Mouse (Mus musculus) MEL (cell line): ENCODE measurements at regions not wholly inside any gene's neighbourhood (a gene's known extent, or its start where the extent isn't known, plus 50 kb on each side); places are given as distances from the start of the nearest gene placed in this dataset.

Experiments
- DNase-seq: peaks from one replicate; pipeline ENCODE4 v3.0.0; 2011; ENCODE audit warnings: low read depth, low spot score
- H3K27ac ChIP-seq: 2 replicates; pipeline ENCODE4 v1.5.1; 2012; ENCODE audit warnings: low read depth, mild to moderate bottlenecking, control low read depth, low read length, moderate library complexity; ENCODE audit not compliant: control insufficient read depth
- H3K27me3 ChIP-seq, 2 experiments: fragments of 150-350 bp in 1 of 2; sonication (generic) in 1 of 2; 2 replicates each; pipeline ENCODE4 v1.6.1; 2012; ENCODE audit warnings: low read length in 2 of 2, mild to moderate bottlenecking in 2 of 2, improper control_type of control experiment in 1 of 2, moderate library complexity in 1 of 2; ENCODE audit not compliant: insufficient read depth in 2 of 2, control insufficient read depth in 1 of 2
- H3K36me3 ChIP-seq, 2 experiments: 2 replicates each; pipeline ENCODE4 v1.6.1; 2012 to 2014; ENCODE audit warnings: low read length in 2 of 2, improper control_type of control experiment in 1 of 2, inconsistent platforms in 1 of 2, mild to moderate bottlenecking in 1 of 2; ENCODE audit not compliant: insufficient read depth in 2 of 2, control insufficient read depth in 1 of 2
- H3K4me1 ChIP-seq, 2 experiments: fragments of 150-350 bp in 1 of 2; sonication (generic) in 1 of 2; 2 replicates each; pipeline ENCODE4 v1.6.1; 2012; ENCODE audit warnings: low read length in 2 of 2, improper control_type of control experiment in 1 of 2, mild to moderate bottlenecking in 1 of 2; ENCODE audit not compliant: insufficient read depth in 2 of 2, control insufficient read depth in 1 of 2
- H3K4me3 ChIP-seq, 2 experiments: fragments of 150-350 bp in 1 of 2; sonication (generic) in 1 of 2; 2 replicates each; pipeline ENCODE4 v1.5.1; 2012; ENCODE audit warnings: low read depth in 2 of 2, low read length in 2 of 2, mild to moderate bottlenecking in 2 of 2, moderate library complexity in 2 of 2, control low read depth in 1 of 2, improper control_type of control experiment in 1 of 2; ENCODE audit not compliant: control insufficient read depth in 1 of 2, insufficient read depth in 1 of 2
- H3K79me2 ChIP-seq: 2 replicates; pipeline ENCODE4 v1.6.1; 2012; ENCODE audit warnings: mild to moderate bottlenecking, low read length, moderate library complexity; ENCODE audit not compliant: control insufficient read depth, poor library complexity, insufficient read depth
- H3K9ac ChIP-seq: 2 replicates; pipeline ENCODE4 v1.6.1; 2012; ENCODE audit warnings: low read depth, mild to moderate bottlenecking, control low read depth, low read length, moderate library complexity; ENCODE audit not compliant: control insufficient read depth, poor library complexity, severe bottlenecking
- H3K9me3 ChIP-seq: fragments of 150-350 bp; sonication (generic); replicated peaks from 2 replicates; pipeline ENCODE4 v1.6.1; 2012; ENCODE audit warnings: mild to moderate bottlenecking, low read length, improper control_type of control experiment, moderate library complexity; ENCODE audit not compliant: insufficient read depth
- BHLHE40 ChIP-seq: IDR thresholded peaks from 2 replicates; pipeline ENCODE4 v1.6.1; 2012; ENCODE audit warnings: low read depth, mild to moderate bottlenecking, inconsistent platforms, low read length, improper control_type of control experiment, borderline replicate concordance
- CHD1 ChIP-seq: IDR thresholded peaks from 2 replicates; pipeline ENCODE4 v1.6.1; 2012; ENCODE audit warnings: low read depth, mild to moderate bottlenecking, inconsistent platforms, low read length, improper control_type of control experiment
- E2F4 ChIP-seq: IDR thresholded peaks from 2 replicates; pipeline ENCODE4 v1.6.1; 2011; ENCODE audit warnings: low read depth, low read length, improper control_type of control experiment, borderline replicate concordance
- ELF1 ChIP-seq: IDR thresholded peaks from 2 replicates; pipeline ENCODE4 v1.6.1; 2014; ENCODE audit warnings: low read depth, mild to moderate bottlenecking, inconsistent platforms, low read length, improper control_type of control experiment, moderate library complexity
- ETS1 ChIP-seq: IDR thresholded peaks from 2 replicates; pipeline ENCODE4 v1.6.1; 2012; ENCODE audit warnings: low read depth, mild to moderate bottlenecking, inconsistent platforms, low read length, improper control_type of control experiment, moderate library complexity
- HCFC1 ChIP-seq: IDR thresholded peaks from 2 replicates; pipeline ENCODE4 v1.6.1; 2012; ENCODE audit warnings: low read depth, mild to moderate bottlenecking, inconsistent platforms, low read length, improper control_type of control experiment, moderate library complexity
- JUND ChIP-seq: IDR thresholded peaks from 2 replicates; pipeline ENCODE4 v1.6.1; 2011; ENCODE audit warnings: low read depth, mild to moderate bottlenecking, improper control_type of control experiment, low read length
- KAT2A ChIP-seq: conservative IDR thresholded peaks from 2 replicates; pipeline ENCODE4 v1.6.1; 2012; ENCODE audit warnings: low read depth, low read length, improper control_type of control experiment, inconsistent platforms
- MAFK ChIP-seq: IDR thresholded peaks from 2 replicates; pipeline ENCODE4 v1.6.1; 2011; ENCODE audit warnings: low read depth, mild to moderate bottlenecking, low read length, improper control_type of control experiment, borderline replicate concordance
- MAX ChIP-seq: IDR thresholded peaks from 2 replicates; pipeline ENCODE4 v1.6.1; 2011; ENCODE audit warnings: low read length, improper control_type of control experiment
- MAZ ChIP-seq: IDR thresholded peaks from 2 replicates; pipeline ENCODE4 v1.6.1; 2012; ENCODE audit warnings: low read depth, mild to moderate bottlenecking, inconsistent platforms, low read length, improper control_type of control experiment
- MEF2A ChIP-seq: IDR thresholded peaks from 2 replicates; pipeline ENCODE4 v1.6.1; 2014; ENCODE audit warnings: low read depth, mild to moderate bottlenecking, inconsistent platforms, low read length, improper control_type of control experiment; ENCODE audit not compliant: poor library complexity, insufficient replicate concordance, severe bottlenecking; ENCODE audit errors: extremely low read depth
- MXI1 ChIP-seq: IDR thresholded peaks from 2 replicates; pipeline ENCODE4 v1.6.1; 2011; ENCODE audit warnings: mild to moderate bottlenecking, low read depth, low read length, improper control_type of control experiment
- MYC ChIP-seq: IDR thresholded peaks from 2 replicates; pipeline ENCODE4 v1.6.1; 2011; ENCODE audit warnings: low read depth, mild to moderate bottlenecking, low read length, improper control_type of control experiment, moderate library complexity
- NRF1 ChIP-seq: IDR thresholded peaks from 2 replicates; pipeline ENCODE4 v1.6.1; 2014; ENCODE audit warnings: low read depth, mild to moderate bottlenecking, inconsistent platforms, low read length, improper control_type of control experiment, moderate library complexity; ENCODE audit not compliant: poor library complexity, insufficient read depth, severe bottlenecking
- POLR2A ChIP-seq, 2 experiments: IDR thresholded peaks; 2 replicates each; pipeline ENCODE4 v1.6.1; 2011 to 2012; ENCODE audit warnings: low read length in 2 of 2, mild to moderate bottlenecking in 2 of 2, control low read depth in 1 of 2, improper control_type of control experiment in 1 of 2, low read depth in 1 of 2, moderate library complexity in 1 of 2; ENCODE audit not compliant: control insufficient read depth in 1 of 2, insufficient read depth in 1 of 2, poor library complexity in 1 of 2
- POLR2AphosphoS2 ChIP-seq: IDR thresholded peaks from 2 replicates; pipeline ENCODE4 v1.6.1; 2011; ENCODE audit warnings: low read length, improper control_type of control experiment
- POLR2AphosphoS5 ChIP-seq: IDR thresholded peaks from 2 replicates; pipeline ENCODE4 v1.6.1; 2012; ENCODE audit warnings: low read depth, borderline replicate concordance, mild to moderate bottlenecking, inconsistent platforms, low read length, moderate library complexity, mixed read lengths
- RAD21 ChIP-seq: IDR thresholded peaks from 2 replicates; pipeline ENCODE4 v1.6.1; 2011; ENCODE audit warnings: mild to moderate bottlenecking, low read depth, low read length, improper control_type of control experiment
- RCOR1 ChIP-seq: IDR thresholded peaks from 2 replicates; pipeline ENCODE4 v1.6.1; 2012; ENCODE audit warnings: low read depth, mild to moderate bottlenecking, inconsistent platforms, low read length, improper control_type of control experiment
- SIN3A ChIP-seq: IDR thresholded peaks from 2 replicates; pipeline ENCODE4 v1.6.1; 2012; ENCODE audit warnings: low read length, improper control_type of control experiment, inconsistent platforms
- SMC3 ChIP-seq: IDR thresholded peaks from 2 replicates; pipeline ENCODE4 v1.6.1; 2011; ENCODE audit warnings: low read depth, low read length, improper control_type of control experiment
- TAL1 ChIP-seq: IDR thresholded peaks from 2 replicates; pipeline ENCODE4 v1.6.1; 2012; ENCODE audit warnings: mild to moderate bottlenecking, inconsistent platforms, low read length, moderate library complexity, mixed read lengths
- TBP ChIP-seq: IDR thresholded peaks from 2 replicates; pipeline ENCODE4 v1.8.0; 2011; ENCODE audit warnings: low read depth, low read length, improper control_type of control experiment
- TCF12 ChIP-seq: IDR thresholded peaks from 2 replicates; pipeline ENCODE4 v1.6.1; 2014; ENCODE audit warnings: low read depth, mild to moderate bottlenecking, inconsistent platforms, low read length, improper control_type of control experiment, moderate library complexity
- UBTF ChIP-seq: IDR thresholded peaks from 2 replicates; pipeline ENCODE4 v1.6.1; 2012; ENCODE audit warnings: low read depth, mild to moderate bottlenecking, inconsistent platforms, low read length, improper control_type of control experiment, moderate library complexity, borderline replicate concordance; ENCODE audit not compliant: insufficient read depth
- USF2 ChIP-seq, 2 experiments: IDR thresholded peaks; 2 replicates each; pipeline ENCODE4 v1.6.1; 2011 to 2012; ENCODE audit warnings: improper control_type of control experiment in 2 of 2, low read length in 2 of 2, borderline replicate concordance in 1 of 2, inconsistent platforms in 1 of 2, low read depth in 1 of 2, mild to moderate bottlenecking in 1 of 2; ENCODE audit not compliant: insufficient read depth in 1 of 2
- ZKSCAN1 ChIP-seq: IDR thresholded peaks from 2 replicates; pipeline ENCODE4 v1.6.1; 2012; ENCODE audit warnings: low read depth, mild to moderate bottlenecking, inconsistent platforms, low read length, improper control_type of control experiment, moderate library complexity
- ZNF384 ChIP-seq: IDR thresholded peaks from 2 replicates; pipeline ENCODE4 v1.6.1; 2012; ENCODE audit warnings: low read depth, mild to moderate bottlenecking, inconsistent platforms, low read length, improper control_type of control experiment

- no peak for DNase-seq
- Histone ChIP-seq H3K9ac (no peak overlapping the region), H3K27me3 (no peaks in the 10 kb centered on the region), H3K4me1 (peaks cover 2 to 13% of the 10 kb centered on the region in 2 experiments), H3K79me2 (no peaks in the 10 kb centered on the region), H3K36me3 (peaks cover 0 to 14% of the 10 kb centered on the region in 2 experiments; a peak in 2 of 4 replicates), H3K4me3 (no peak overlapping the region), H3K27ac (no peak overlapping the region), H3K9me3 (no peaks in the 10 kb centered on the region)
- TF ChIP-seq BHLHE40 (no peak), SIN3A (no peak), USF2 (IDR thresholded peaks at IDR 0.05; ENCODE audit: borderline replicate concordance in 1 of 2, insufficient read depth in 1 of 2, low read depth in 1 of 2, low read length in 2 of 2) (no peak), ZKSCAN1 (no peak), POLR2AphosphoS5 (no peak), CHD1 (no peak), TCF12 (no peak), MEF2A (no peak), POLR2AphosphoS2 (no peak), JUND (no peak), MAX (no peak), NRF1 (no peak), ZNF384 (no peak), MAFK (no peak), RAD21 (no peak), MXI1 (no peak), UBTF (no peak), RCOR1 (no peak), MYC (no peak), MAZ (no peak)
Observed at GRCm38 (mm10) chr10:16633236-16633635, 1089.8 kb upstream of the Cited2 start.

DNA sequence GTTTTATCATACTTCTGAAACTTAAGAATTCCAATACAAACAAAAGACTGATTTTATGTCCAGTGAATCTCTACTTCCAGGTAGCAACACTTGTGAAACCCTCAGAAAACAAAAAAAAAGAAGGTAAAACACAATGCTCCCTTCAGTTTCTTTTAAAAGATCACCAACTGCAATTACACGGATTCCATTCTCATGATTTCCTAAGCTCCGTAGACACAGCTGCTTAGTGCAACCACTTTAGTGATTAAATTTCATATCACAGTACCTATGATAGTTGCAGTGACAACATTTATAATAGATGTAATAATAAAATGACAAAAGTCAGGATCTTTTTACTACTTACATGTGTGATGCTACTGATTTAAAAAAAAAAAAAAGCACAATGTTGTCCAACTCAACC is 1087.6 kb upstream of the Cited2 start:
- no peak for TF ChIP-seq TBP
- TF ChIP-seq CHD1: no peak
- TF ChIP-seq HCFC1: no peak
- TF ChIP-seq SMC3: no peak
- no peak for TF ChIP-seq MAX
- TF ChIP-seq TAL1: no peak
- TF ChIP-seq E2F4: no peak
- no peak for TF ChIP-seq POLR2AphosphoS5
- no peak for TF ChIP-seq TCF12
- no peak for TF ChIP-seq POLR2A (IDR thresholded peaks at IDR 0.05; ENCODE audit: control insufficient read depth in 1 of 2, insufficient read depth in 1 of 2, low read depth in 1 of 2, low read length in 2 of 2, poor library complexity in 1 of 2)
- no peak for TF ChIP-seq SIN3A
- TF ChIP-seq POLR2AphosphoS2: no peak
- no peak for TF ChIP-seq ELF1
- TF ChIP-seq RCOR1: no peak
- TF ChIP-seq ETS1: no peak
- no peak for TF ChIP-seq KAT2A
- no peak overlapping the region for H3K9ac ChIP-seq
- H3K9me3 ChIP-seq: no peaks in the 10 kb centered on the region

More for the DNA sequence above, 1087.6 kb upstream of the Cited2 start:
- Histone ChIP-seq H3K27me3 (no peaks in the 10 kb centered on the region), H3K4me1 (peaks cover 2 to 13% of the 10 kb centered on the region in 2 experiments), H3K27ac (no peak overlapping the region), H3K79me2 (no peaks in the 10 kb centered on the region), H3K36me3 (peaks cover 0 to 15% of the 10 kb centered on the region in 2 experiments; a peak in 2 of 4 replicates), H3K4me3 (no peak overlapping the region)
- DNase-seq: no peak
